Mouse (Mus musculus) c-Kit-positive CD71-negative TER-119-negative erythroid progenitor cells, embryonic 14.5 days (primary cell): Measurements from ENCODE around the gene Card10.

Experiments
- DNase-seq: peaks from one replicate; pipeline ENCODE4 v3.0.0-alpha.2; 2013; ENCODE audit warnings: low read depth

The Card10 gene

DNA sequence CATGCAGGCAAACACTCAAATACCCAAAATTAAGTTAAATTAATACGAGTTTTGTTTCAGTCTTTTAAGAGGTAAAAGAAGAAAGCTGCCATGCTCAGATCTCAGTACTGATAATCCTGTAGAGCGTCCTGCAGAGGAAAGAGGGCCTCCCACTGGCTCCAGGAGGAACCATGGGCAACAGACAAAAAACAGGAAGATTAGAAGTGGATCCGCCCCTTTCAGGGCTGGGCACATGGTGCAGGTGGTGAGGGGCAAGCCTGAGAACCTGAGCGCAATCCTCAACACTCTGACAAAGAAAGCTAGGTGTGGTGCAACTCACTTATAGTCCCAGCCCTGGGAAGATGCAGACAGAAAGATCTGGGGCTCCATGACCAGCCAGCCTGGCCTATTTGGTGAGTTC, 71.0 kb downstream of the Card10 start:
- DNase-seq: no peak

DNA sequence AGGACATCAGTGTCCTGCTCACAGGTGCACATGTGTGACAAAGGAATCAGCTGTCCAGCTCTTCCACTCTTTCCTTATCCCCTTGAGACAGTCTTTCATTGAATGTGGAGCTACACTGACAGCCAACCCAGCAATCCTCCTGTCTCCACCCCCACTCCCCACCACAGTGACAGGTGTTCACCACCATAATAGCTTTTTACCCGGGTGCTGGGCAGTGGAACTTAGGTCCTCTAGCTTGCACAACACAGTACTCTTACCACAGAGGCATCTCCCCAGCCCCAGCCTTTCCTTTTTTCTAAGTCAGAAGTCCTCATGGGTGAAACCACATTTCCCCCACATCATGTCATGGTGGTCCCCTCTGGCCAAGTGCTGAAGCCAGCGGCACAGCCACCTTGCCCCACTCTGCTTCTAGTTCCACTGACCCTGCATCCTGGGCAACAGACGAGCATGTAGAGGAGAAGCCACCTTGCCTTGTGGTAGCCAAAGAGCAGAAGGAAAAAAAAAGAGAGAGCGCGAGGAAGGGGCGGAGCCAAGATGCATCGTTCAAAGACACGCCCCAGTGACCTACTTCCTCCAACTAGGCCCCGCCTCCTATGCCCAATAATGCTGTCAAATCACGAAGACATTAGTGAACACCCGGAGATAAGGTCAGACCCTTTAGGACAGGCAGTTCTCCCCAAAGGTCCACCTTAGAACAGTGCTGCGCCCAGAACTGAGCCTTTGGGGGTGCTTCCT, 72.4 kb downstream of the Card10 start:
- DNase-seq: no peak

- DNase-seq: no peak
Measured at GRCm38 (mm10) chr15:78726697-78727096, 76.1 kb downstream of the Card10 start.
